Mouse (Mus musculus): Measurements from ENCODE around the gene Caml. TPM values are rescaled to one million over a fixed set of nuclear protein-coding genes. Genes with fewer than 3 reads are reported as not detected.
"Not testable (repeated sequence)": the region's sequence is repeated elsewhere in the genome, so short reads cannot be mapped to it uniquely, and the experiment has no call there.

Caml gene
- polyA plus RNA-seq, 1 experiment from 2014 or later = 53.3 TPM

DNA sequence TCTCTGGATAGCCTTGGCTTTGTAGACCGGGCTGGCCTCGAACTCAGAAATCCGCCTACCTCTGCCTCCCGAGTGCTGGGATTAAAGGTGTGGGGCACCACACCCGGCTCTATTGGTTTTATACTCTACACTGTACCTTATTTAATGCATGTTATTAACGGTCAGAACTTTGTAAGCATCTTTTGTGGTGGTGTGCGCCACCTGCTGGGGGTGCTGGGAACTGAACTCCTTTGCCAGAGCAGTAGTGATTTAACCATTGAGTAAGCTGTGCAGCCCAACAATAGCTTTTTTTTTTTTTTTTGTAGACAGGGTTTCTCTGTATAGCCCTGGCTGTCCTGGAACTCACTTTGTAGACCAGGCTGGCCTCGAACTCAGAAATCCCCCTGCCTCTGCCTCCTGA, 17.7 kb downstream of the Caml start:
- not testable (repeated sequence) for H3K27me3 ChIP-seq (ENCODE audit: low read depth, poor library complexity, severe bottlenecking); H3K27ac ChIP-seq; H3K4me1 ChIP-seq; H3K4me3 ChIP-seq; H3K9me3 ChIP-seq (replicated peaks)
- 67% methylated on average over 8 of the region's 8 CpGs for WGBS
- DNase-seq (ENCODE audit: low spot score) = peak; percentile 86
- peaks cover 77% of the 10 kb centered on the region for H3K36me3 ChIP-seq

DNA sequence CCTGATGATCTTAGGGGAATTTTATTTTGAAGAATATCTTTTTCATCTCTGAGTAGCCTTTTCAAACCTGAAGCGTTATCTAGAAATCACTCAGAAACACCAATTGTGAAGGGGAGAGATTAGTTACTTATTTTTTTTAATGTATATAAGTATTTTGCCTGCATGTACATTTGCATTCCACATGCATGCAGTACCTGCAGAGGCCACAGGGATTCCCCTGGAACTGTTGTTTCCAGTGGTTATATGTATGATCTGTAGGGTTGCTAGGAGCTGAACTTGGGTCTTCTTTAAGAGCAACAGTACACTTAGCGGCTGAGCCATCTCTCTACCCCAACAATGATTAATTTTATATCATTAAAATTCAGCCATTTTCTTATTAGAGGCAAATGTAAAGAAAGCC, 21.7 kb downstream of the Caml start:
- H3K9me3 ChIP-seq (replicated peaks) = no peaks in the 10 kb centered on the region
- H3K4me3 ChIP-seq = no peak overlapping the region
- no peaks in the 10 kb centered on the region for H3K4me1 ChIP-seq
- H3K36me3 ChIP-seq = peaks cover 87% of the 10 kb centered on the region
- no peak overlapping the region for H3K27ac ChIP-seq
- DNase-seq (ENCODE audit: low spot score) = no peak
- H3K27me3 ChIP-seq (ENCODE audit: low read depth, poor library complexity, severe bottlenecking) = no peaks in the 10 kb centered on the region
- WGBS = 96% methylated on average over 2 of the region's 2 CpGs

GRCm38 (mm10) chr13:55650098-55650497, 27.3 kb downstream of the Caml start:
- Histone ChIP-seq H3K27me3 (ENCODE audit: low read depth, poor library complexity, severe bottlenecking) (no peaks in the 10 kb centered on the region), H3K36me3 (peaks cover 100% of the 10 kb centered on the region), H3K9me3 (replicated peaks) (no peaks in the 10 kb centered on the region), H3K27ac (no peak overlapping the region), H3K4me3 (no peak overlapping the region), H3K4me1 (no peaks in the 10 kb centered on the region)
- WGBS = 90% methylated on average over 12 of the region's 12 CpGs
- DNase-seq (ENCODE audit: low spot score) = no peak

- WGBS = 88% methylated on average over 6 of the region's 6 CpGs
- H3K4me3 ChIP-seq = no peak overlapping the region
- DNase-seq (ENCODE audit: low spot score) = no peak
- no peaks in the 10 kb centered on the region for H3K4me1 ChIP-seq
- no peaks in the 10 kb centered on the region for H3K27me3 ChIP-seq (ENCODE audit: low read depth, poor library complexity, severe bottlenecking)
- H3K9me3 ChIP-seq (replicated peaks) = no peaks in the 10 kb centered on the region
- peaks cover 100% of the 10 kb centered on the region for H3K36me3 ChIP-seq
- H3K27ac ChIP-seq = no peak overlapping the region
These were observed 28.2 kb downstream of the Caml start for GRCm38 (mm10) chr13:55650980-55651379.

DNA sequence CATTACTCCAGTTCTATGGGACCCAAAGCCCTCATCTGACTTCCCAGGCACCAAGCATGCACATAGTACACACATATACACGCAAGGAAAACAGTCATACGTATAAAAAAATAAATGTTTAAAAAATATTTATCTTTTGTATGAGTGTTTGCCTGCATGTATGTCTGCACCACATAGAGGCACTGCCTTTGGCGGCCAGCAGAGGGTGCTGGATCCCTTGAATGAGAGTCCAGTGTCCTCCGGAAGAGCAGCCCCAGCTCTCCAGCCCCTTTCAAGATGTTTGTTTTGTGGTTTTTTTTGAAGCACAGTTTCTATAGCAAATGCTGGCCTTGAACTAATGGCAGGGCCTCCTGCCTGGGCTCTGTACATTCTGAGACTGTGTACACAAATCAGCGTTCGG, 45.7 kb downstream of the Caml start:
- 85% methylated on average over 6 of the region's 6 CpGs for WGBS
- Histone ChIP-seq H3K4me1 (no peaks in the 10 kb centered on the region), H3K27ac (no peak overlapping the region), H3K9me3 (replicated peaks) (no peaks in the 10 kb centered on the region), H3K27me3 (ENCODE audit: low read depth, poor library complexity, severe bottlenecking) (no peaks in the 10 kb centered on the region), H3K4me3 (no peak overlapping the region), H3K36me3 (peaks cover 95% of the 10 kb centered on the region)
- peak; percentile 62 for DNase-seq (ENCODE audit: low spot score)

DNA sequence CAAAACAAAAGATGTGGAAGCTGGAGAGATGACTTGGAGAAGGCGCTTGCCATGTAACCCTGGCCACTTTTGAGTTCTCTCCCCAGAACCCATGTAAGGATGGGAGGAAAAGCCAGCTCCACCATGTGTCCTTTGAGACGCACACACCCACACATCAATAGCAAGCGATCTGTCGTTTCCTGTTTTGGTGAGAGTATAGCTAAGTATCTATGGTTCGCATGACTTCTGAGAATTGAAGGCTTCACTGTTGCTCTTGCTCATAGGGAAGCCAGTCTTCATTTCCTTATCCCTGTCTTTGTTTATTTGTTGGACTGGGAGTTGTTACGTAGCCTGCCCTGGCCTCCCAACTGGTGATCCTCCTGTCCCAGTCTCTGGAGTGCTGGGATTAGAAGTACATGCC, 49.9 kb downstream of the Caml start:
- Histone ChIP-seq H3K36me3 (peaks cover 97% of the 10 kb centered on the region), H3K4me1 (no peaks in the 10 kb centered on the region)
- WGBS = 93% methylated on average over 6 of the region's 6 CpGs

GRCm38 (mm10) chr13:55677364-55677763, 54.6 kb downstream of the Caml start:
- Histone ChIP-seq H3K4me1 (no peaks in the 10 kb centered on the region), H3K9me3 (replicated peaks) (no peaks in the 10 kb centered on the region), H3K4me3 (no peak overlapping the region), H3K27ac (no peak overlapping the region), H3K27me3 (ENCODE audit: low read depth, poor library complexity, severe bottlenecking) (no peaks in the 10 kb centered on the region), H3K36me3 (peaks cover 96% of the 10 kb centered on the region)
- DNase-seq (ENCODE audit: low spot score) = no peak
- WGBS = 86% methylated on average over 8 of the region's 8 CpGs

More for the DNA sequence above, 49.9 kb downstream of the Caml start:
- DNase-seq (ENCODE audit: low spot score) = no peak
- H3K9me3 ChIP-seq (replicated peaks) = no peaks in the 10 kb centered on the region
- H3K27ac ChIP-seq = no peak overlapping the region
- no peak overlapping the region for H3K4me3 ChIP-seq
- no peaks in the 10 kb centered on the region for H3K27me3 ChIP-seq (ENCODE audit: low read depth, poor library complexity, severe bottlenecking)

Other genes with a start within 250 kb of the Caml start
- gene Slc34a1, start 224.8 kb upstream of the Caml start, polyA plus RNA-seq (2016; fragmentation: Nextera tagmentation; extraction: Ambion mirVana) = not detected in 2 replicates
- gene Pfn3, start 207.8 kb upstream of the Caml start, polyA plus RNA-seq (2016; fragmentation: Nextera tagmentation; extraction: Ambion mirVana) = not detected in 2 replicates
- 0.14 TPM in 1 of 2 replicates, not detected in the other for gene F12, start 196.2 kb upstream of the Caml start, polyA plus RNA-seq (2016; fragmentation: Nextera tagmentation; extraction: Ambion mirVana)
- 63.6 and 71.1 TPM in 2 replicates for gene Grk6, start 177.9 kb upstream of the Caml start, polyA plus RNA-seq (2016; fragmentation: Nextera tagmentation; extraction: Ambion mirVana)
- gene Prr7, start 158.7 kb upstream of the Caml start, polyA plus RNA-seq (2016; fragmentation: Nextera tagmentation; extraction: Ambion mirVana) = 0.34 and 0.35 TPM in 2 replicates
- 346 and 417 TPM in 2 replicates for gene Dbn1, start 134.9 kb upstream of the Caml start, polyA plus RNA-seq (2016; fragmentation: Nextera tagmentation; extraction: Ambion mirVana)
- 202 and 206 TPM in 2 replicates for gene Pdlim7, start 109.3 kb upstream of the Caml start, polyA plus RNA-seq (2016; fragmentation: Nextera tagmentation; extraction: Ambion mirVana)
- gene Dok3, start 93.7 kb upstream of the Caml start, polyA plus RNA-seq (2016; fragmentation: Nextera tagmentation; extraction: Ambion mirVana) = 2.7 and 2.9 TPM in 2 replicates
- gene Ddx41, start 86.3 kb upstream of the Caml start, polyA plus RNA-seq (2016; fragmentation: Nextera tagmentation; extraction: Ambion mirVana) = 94.0 and 102 TPM in 2 replicates
- gene Fam193b, start 51.9 kb upstream of the Caml start, polyA plus RNA-seq (2016; fragmentation: Nextera tagmentation; extraction: Ambion mirVana) = 65.8 and 70.7 TPM in 2 replicates
- 111 and 123 TPM in 2 replicates for gene Tmed9, start 49.3 kb upstream of the Caml start, polyA plus RNA-seq (2016; fragmentation: Nextera tagmentation; extraction: Ambion mirVana)
- 30.9 and 31.6 TPM in 2 replicates for gene B4galt7, start 23.1 kb upstream of the Caml start, polyA plus RNA-seq (2016; fragmentation: Nextera tagmentation; extraction: Ambion mirVana)
- 41.5 and 45.6 TPM in 2 replicates for gene Ddx46, start 12.0 kb downstream of the Caml start, polyA plus RNA-seq (2016; fragmentation: Nextera tagmentation; extraction: Ambion mirVana)
- 55.5 and 65.2 TPM in 2 replicates for gene B230219D22Rik, start 70.1 kb downstream of the Caml start, polyA plus RNA-seq (2016; fragmentation: Nextera tagmentation; extraction: Ambion mirVana)
- 65.9 and 76.8 TPM in 2 replicates for gene Txndc15, start 91.6 kb downstream of the Caml start, polyA plus RNA-seq (2016; fragmentation: Nextera tagmentation; extraction: Ambion mirVana)
- 43.7 and 44.4 TPM in 2 replicates for gene Pcbd2, start 104.4 kb downstream of the Caml start, polyA plus RNA-seq (2016; fragmentation: Nextera tagmentation; extraction: Ambion mirVana)
- gene Catsper3, start 161.6 kb downstream of the Caml start, polyA plus RNA-seq (2016; fragmentation: Nextera tagmentation; extraction: Ambion mirVana) = 0.25 TPM in 1 of 2 replicates, not detected in the other
- 77.9 and 151 TPM in 2 replicates for gene Pitx1, start 213.2 kb downstream of the Caml start, polyA plus RNA-seq (2016; fragmentation: Nextera tagmentation; extraction: Ambion mirVana)

Data from limb, embryonic 10.5 days (tissue).